Mouse (Mus musculus): Measurements from ENCODE around the gene Chmp5. TPM values are rescaled to one million over a fixed set of nuclear protein-coding genes. Genes with fewer than 3 reads are reported as not detected.
A peak's percentile ranks its signal among the peaks of the same experiment; 100 is the strongest.
"Not testable (repeated sequence)": the region's sequence is repeated elsewhere in the genome, so short reads cannot be mapped to it uniquely, and the experiment has no call there.

Chmp5 gene
- polyA plus RNA-seq, 1 experiment from 2014 or later, result 93.4 TPM

DNA sequence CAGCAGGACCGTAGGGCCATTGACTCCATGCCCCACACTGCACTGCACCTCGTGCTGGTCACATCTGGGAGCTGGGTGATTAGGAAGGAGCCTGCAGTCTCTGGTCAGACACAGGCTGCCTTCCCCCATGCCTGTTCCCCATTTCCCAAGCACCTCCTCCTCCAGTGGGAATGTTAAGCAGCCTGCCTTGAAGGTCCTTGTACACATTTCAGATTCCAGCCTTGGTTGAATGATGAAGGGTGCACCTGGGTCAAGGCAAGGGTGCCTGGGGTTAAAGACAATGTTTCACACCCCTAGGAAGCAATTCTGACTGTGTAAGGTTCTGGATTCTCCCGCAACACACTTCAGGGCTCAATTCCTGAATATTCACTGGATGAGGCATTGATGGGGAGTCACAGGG is 26.9 kb upstream of the Chmp5 start:
- Histone ChIP-seq H3K27me3 (replicated peaks; ENCODE audit: low read depth, poor library complexity, severe bottlenecking) (no peaks in the 10 kb centered on the region), H3K36me3 (replicated peaks) (no peaks in the 10 kb centered on the region), H3K9me3 (no peaks in the 10 kb centered on the region), H3K4me3 (no peak overlapping the region), H3K27ac (replicated peaks) (no peak overlapping the region), H3K4me1 (no peaks in the 10 kb centered on the region)
- no peak for DNase-seq (ENCODE audit: low spot score)
- WGBS, result 71% methylated on average over 3 of the region's 3 CpGs

DNA sequence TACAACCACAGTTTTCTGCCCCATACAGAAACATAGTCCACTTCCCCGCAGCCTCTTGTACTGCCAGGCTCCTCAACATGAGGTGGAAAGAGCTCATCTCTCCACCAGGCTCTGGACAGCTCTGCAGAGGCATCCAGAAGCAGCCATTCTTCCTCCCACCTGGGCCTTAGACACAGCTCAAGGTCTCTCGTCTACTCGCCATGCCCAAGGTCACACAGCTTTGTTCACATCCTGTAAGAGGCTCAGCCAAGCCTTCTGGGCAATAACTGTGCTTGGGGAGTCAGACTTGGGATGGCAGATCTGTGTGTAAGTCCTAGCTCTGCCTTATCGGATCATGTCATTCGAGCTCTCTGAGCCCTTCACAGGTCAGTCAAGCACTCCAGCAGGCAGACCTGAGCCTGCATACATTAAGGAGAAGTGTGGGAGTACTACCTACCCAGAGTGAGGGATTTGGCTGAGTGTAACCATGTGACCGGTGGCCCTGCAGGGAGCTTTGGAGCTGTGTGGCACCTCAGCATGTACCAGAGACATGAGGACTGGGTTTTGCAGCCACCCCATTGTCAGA is 25.0 kb upstream of the Chmp5 start:
- no peak for DNase-seq (ENCODE audit: low spot score)
- no peak overlapping the region for H3K4me3 ChIP-seq
- 83% methylated on average over 6 of the region's 6 CpGs for WGBS
- no peaks in the 10 kb centered on the region for H3K27me3 ChIP-seq (replicated peaks; ENCODE audit: low read depth, poor library complexity, severe bottlenecking)
- H3K9me3 ChIP-seq, result no peaks in the 10 kb centered on the region
- no peaks in the 10 kb centered on the region; the same call in 1 of the 2 replicates for H3K4me1 ChIP-seq
- no peaks in the 10 kb centered on the region for H3K36me3 ChIP-seq (replicated peaks)
- H3K27ac ChIP-seq (replicated peaks), result no peak overlapping the region

DNA sequence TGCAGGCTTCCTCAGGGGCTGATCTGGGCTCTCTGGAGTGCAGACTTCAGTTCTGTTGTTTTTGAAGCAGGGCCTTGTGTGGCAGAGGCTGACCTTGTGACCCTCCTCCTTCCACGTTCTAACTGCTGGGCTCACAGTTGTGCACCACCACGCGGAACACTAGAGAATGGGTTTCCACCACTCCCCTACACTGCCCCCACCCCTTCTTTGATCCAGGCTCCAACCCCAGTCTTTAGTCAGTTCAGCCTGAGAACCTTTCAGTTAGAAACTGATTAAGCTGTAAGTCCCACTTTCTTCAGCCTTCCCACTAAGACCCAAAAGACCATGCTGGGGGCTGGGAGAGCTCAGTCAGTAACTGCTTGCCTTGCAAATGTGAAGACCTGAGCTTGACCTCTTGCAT is 22.6 kb upstream of the Chmp5 start:
- Histone ChIP-seq H3K9me3 (no peaks in the 10 kb centered on the region), H3K36me3 (replicated peaks) (no peaks in the 10 kb centered on the region; the same call in 1 of the 2 replicates), H3K27me3 (replicated peaks; ENCODE audit: low read depth, poor library complexity, severe bottlenecking) (no peaks in the 10 kb centered on the region), H3K4me1 (peaks cover 7% of the 10 kb centered on the region; the same call in 1 of the 2 replicates), H3K4me3 (no peak overlapping the region), H3K27ac (replicated peaks) (no peak overlapping the region)
- no peak for DNase-seq (ENCODE audit: low spot score)
- 53% methylated on average over 3 of the region's 3 CpGs for WGBS

DNA sequence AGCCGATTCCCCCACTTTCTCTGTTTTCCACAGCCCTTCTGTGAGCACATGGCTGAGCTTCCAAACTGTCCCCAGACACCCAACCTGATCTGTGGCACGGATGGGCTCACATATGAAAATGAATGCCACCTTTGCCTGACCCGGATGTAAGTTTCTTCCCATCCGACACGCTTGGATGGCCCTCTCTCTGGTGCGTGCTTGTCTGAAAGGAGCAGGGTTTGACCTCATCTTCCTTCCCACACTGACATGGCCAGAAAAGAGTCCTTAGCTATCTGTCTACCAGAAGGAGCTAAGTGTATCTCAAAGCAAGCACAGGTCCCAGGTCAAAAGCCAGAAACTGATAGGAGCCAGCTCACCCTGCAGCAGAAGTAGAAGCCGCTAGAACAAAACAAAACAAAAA is 19.2 kb upstream of the Chmp5 start:
- Histone ChIP-seq H3K27me3 (replicated peaks; ENCODE audit: low read depth, poor library complexity, severe bottlenecking) (no peaks in the 10 kb centered on the region), H3K9me3 (no peaks in the 10 kb centered on the region), H3K36me3 (replicated peaks) (peaks cover 26% of the 10 kb centered on the region), H3K27ac (replicated peaks) (no peak overlapping the region), H3K4me1 (peaks cover 7% of the 10 kb centered on the region; the same call in 1 of the 2 replicates), H3K4me3 (no peak overlapping the region)
- WGBS, result 82% methylated on average over 7 of the region's 7 CpGs
- no peak for DNase-seq (ENCODE audit: low spot score)

DNA sequence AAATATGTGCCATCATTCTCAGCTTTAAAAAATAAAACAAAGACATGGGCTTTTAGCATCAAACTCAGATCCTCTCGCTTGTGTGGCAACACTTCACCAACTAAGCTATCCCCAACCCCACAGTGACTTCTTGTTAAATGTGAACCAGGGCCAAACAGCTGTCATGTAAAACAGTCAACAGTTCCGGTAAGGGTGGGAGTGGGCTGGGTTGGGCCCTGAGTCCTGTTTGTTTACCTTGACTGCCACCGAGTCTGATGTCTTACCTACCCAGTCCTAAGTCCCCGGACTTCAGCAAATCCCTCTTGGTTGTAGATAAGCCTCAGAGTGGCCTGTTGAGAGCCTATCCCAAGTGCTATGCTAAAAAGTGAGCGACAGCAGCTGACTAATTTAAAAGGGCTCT is 14.5 kb upstream of the Chmp5 start:
- H3K9me3 ChIP-seq, result no peaks in the 10 kb centered on the region

DNA sequence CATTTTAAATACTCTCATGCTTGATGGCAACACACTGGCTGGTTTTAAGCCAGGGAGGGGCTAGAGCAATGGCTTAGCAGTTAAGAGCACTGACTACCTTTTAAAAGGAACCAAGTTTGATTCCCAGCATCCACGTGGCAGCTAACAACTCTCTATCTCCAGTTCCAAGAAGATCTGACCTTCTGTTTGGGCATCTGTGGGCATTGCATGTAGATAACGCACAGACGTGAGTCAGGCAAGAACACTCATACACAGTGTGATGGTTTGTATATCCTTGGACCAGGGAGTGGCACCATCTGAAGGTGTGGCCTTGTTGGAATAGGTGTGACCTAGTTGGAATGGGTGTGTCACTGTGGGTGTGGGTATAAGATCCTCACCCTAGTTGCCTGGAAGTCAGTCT is 13.8 kb upstream of the Chmp5 start:
- WGBS, result 92% methylated on average over 3 of the region's 3 CpGs
- H3K4me1 ChIP-seq; H3K27me3 ChIP-seq (replicated peaks; ENCODE audit: low read depth, poor library complexity, severe bottlenecking); H3K27ac ChIP-seq (replicated peaks); H3K9me3 ChIP-seq; DNase-seq (ENCODE audit: low spot score); H3K4me3 ChIP-seq: not testable (repeated sequence)
- peaks cover 78% of the 10 kb centered on the region for H3K36me3 ChIP-seq (replicated peaks)

More for the DNA sequence above, 14.5 kb upstream of the Chmp5 start:
- no peak overlapping the region for H3K4me3 ChIP-seq
- 90% methylated on average over 5 of the region's 5 CpGs for WGBS
- no peaks in the 10 kb centered on the region for H3K27me3 ChIP-seq (replicated peaks; ENCODE audit: low read depth, poor library complexity, severe bottlenecking)
- H3K27ac ChIP-seq (replicated peaks), result no peak overlapping the region
- peaks cover 3% of the 10 kb centered on the region; the same call in 1 of the 2 replicates for H3K4me1 ChIP-seq
- peaks cover 71% of the 10 kb centered on the region for H3K36me3 ChIP-seq (replicated peaks)
- DNase-seq (ENCODE audit: low spot score), result no peak

DNA sequence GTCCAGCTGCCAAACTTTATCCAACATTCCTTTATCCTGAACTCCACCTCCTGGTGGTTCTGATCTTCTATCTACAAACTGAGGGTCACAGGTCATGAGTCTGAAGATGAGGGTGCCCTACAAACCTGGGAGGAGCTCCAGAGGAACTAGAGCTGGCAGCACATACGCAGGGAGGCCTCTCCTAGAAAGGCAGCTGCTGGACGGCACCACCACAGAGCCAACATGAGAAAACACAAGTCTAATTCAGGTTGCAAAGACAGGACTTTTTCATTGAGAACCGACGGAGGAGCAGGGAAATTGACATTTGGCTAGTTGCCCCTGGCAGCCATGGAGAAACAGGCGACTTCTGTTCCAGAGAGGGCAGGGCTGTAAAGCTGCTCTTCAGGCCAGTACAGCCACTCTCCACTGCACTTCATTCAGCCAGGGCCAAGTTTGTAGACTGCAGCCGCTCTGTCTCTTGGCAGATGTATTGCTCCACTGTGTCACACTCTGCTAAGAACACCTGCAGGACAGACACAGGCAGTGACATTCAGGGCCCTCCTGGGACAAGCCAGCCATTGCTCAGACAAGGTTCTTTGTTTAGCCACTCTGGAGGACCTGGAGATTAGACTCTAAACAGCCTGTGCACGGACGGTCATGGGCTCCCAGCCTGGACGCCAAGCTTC is 11.9 kb upstream of the Chmp5 start:
- Histone ChIP-seq H3K9me3 (peaks cover 12% of the 10 kb centered on the region), H3K4me3 (no peak overlapping the region), H3K27ac (replicated peaks) (no peak overlapping the region), H3K27me3 (replicated peaks; ENCODE audit: low read depth, poor library complexity, severe bottlenecking) (no peaks in the 10 kb centered on the region), H3K4me1 (no peaks in the 10 kb centered on the region), H3K36me3 (replicated peaks) (peaks cover 97% of the 10 kb centered on the region)
- 92% methylated on average over 9 of the region's 9 CpGs for WGBS
- no peak for DNase-seq (ENCODE audit: low spot score)

DNA sequence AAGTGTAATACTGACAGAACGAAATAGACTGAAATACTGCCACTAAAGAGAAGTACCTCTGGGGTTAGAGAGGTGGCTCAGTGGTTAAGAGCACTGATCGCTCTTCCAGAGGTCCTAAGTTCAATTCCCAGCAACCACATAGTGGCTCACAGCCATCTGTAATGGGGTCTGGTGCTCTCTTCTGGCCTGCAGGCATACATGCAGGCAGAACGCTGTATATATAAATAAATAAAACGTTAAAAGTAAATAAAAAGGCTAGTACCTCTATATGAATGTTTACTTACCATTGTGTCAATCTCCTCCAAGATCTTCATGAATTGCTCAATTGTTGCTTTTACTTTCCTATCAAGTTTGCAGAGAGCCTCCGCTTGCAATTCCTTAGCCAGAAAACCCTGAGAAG is 9.4 kb upstream of the Chmp5 start:
- Histone ChIP-seq H3K27ac (replicated peaks) (no peak overlapping the region), H3K36me3 (replicated peaks) (peaks cover 99% of the 10 kb centered on the region), H3K27me3 (replicated peaks; ENCODE audit: low read depth, poor library complexity, severe bottlenecking) (no peaks in the 10 kb centered on the region), H3K4me3 (no peak overlapping the region), H3K9me3 (peaks cover 12% of the 10 kb centered on the region), H3K4me1 (no peaks in the 10 kb centered on the region)
- 94% methylated on average over 5 of the region's 5 CpGs for WGBS
- no peak for DNase-seq (ENCODE audit: low spot score)

DNA sequence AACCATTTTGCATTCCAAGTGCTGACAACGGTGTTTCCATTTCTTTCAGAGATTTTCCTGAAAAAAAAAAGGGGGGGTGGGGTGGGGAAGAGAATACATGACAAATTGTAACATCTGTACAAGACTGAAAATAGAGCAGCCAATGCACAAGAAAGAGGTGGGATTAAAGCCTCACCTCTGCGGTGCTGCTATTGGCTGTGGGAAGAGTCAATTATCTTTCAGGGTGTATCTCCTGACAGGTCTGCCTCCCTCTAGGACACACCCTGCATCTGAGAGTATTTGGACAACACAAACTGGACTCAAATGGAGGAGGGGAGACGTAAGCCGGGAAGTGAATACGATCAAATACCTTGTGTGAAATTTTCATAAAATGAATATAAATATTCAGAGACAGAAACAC is 4.6 kb upstream of the Chmp5 start:
- Histone ChIP-seq H3K9me3 (peaks cover 12% of the 10 kb centered on the region), H3K27ac (replicated peaks) (no peak overlapping the region), H3K27me3 (replicated peaks; ENCODE audit: low read depth, poor library complexity, severe bottlenecking) (no peaks in the 10 kb centered on the region), H3K36me3 (replicated peaks) (peaks cover 77% of the 10 kb centered on the region), H3K4me1 (peaks cover 18% of the 10 kb centered on the region), H3K4me3 (no peak overlapping the region)
- WGBS, result 97% methylated on average over 5 of the region's 5 CpGs
- DNase-seq (ENCODE audit: low spot score), result no peak

DNA sequence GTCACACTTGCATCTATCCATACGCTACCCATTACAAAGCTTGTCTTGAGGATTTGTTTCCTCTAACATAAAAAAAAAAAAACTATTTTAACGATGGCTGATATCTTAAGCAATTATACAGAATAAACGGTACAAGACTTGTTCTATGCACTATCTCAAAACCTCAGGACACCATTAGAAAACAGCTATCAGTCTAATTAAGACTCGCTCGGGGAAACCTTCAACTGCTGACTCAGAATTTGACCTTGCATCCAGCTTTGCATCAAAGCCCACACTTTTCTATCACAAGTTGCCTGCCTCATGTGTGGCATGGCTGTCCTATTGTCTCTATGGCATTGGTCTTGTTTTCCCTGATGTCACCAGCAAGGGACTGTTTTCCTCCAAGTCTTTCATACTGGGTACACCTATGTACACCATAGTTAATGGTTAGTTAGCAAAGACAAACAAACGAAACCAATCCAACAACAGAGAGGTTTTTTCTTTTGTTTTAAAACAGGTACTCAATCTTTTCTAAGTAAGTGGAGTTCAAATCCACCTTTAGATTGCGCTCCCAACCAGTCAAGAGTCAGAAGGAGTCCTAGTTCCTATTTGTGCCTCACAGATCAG is 1.6 kb upstream of the Chmp5 start:
- DNase-seq (ENCODE audit: low spot score), result no peak
- H3K9me3 ChIP-seq, result no peaks in the 10 kb centered on the region
- peaks cover 25% of the 10 kb centered on the region for H3K4me1 ChIP-seq
- no peaks in the 10 kb centered on the region for H3K27me3 ChIP-seq (replicated peaks; ENCODE audit: low read depth, poor library complexity, severe bottlenecking)
- H3K4me3 ChIP-seq, result peak overlapping the region; percentile 91
- WGBS, result 89% methylated on average over 7 of the region's 7 CpGs
- H3K36me3 ChIP-seq (replicated peaks), result peaks cover 64% of the 10 kb centered on the region
- H3K27ac ChIP-seq (replicated peaks), result no peak overlapping the region

DNA sequence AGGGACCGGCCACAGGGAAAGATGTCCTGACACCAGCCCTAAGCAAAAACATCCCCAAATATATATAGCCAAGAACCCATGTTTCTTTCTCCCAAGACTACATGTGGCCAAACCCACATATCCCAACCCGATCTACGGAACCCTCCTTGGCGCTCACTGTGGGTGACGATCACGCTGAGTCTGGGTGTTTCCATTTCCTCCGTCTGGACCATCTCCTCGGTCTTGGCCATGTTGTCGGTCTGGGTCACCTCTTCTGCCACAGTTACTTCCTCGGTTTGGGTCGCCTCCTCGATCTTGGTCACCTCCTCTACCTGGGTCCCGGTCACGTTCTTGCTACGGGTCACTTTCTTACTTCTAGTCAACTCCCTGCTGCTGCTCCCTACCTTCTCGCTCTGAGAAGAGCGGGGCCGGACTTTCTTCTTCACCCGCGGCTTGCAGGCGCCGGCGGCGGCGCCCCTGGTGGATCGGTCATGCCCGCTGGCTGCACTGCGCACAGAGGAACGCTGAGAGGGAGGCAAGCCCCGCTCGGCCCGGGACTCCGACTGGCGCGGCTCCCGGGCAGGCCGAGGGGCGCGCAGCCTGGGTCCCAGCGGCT is 545 bp upstream of the Chmp5 start:
- Histone ChIP-seq H3K4me3 (peak overlapping the region; percentile 91), H3K9me3 (no peaks in the 10 kb centered on the region), H3K27me3 (replicated peaks; ENCODE audit: low read depth, poor library complexity, severe bottlenecking) (no peaks in the 10 kb centered on the region), H3K4me1 (peaks cover 25% of the 10 kb centered on the region), H3K36me3 (replicated peaks) (peaks cover 64% of the 10 kb centered on the region), H3K27ac (replicated peaks) (peak overlapping the region; percentile 93)
- DNase-seq (ENCODE audit: low spot score), result no peak
- WGBS, result under 1% methylated on average over 40 of the region's 40 CpGs

DNA sequence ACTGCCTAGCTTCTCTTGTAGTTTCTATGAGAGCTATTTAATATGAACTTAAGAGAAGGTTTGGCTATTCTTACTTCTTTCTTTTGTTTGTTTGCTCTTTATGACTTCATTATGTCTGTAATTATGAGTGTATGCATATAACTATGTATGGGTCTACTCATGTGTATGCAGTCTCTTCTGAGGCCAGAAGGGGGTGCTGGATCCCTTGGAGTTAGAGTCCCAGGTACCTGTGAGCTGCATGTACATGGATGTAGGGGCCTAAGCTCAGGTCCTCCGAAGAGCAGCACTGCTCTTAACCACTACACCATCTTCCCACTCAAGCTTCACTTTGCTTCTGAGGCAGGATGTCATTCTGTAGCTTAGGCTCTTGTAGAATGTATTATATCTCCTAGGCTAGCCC is 5.3 kb downstream of the Chmp5 start:
- WGBS, result 96% methylated on average over 1 of the region's 1 CpGs
- Histone ChIP-seq H3K9me3 (no peaks in the 10 kb centered on the region), H3K27me3 (replicated peaks; ENCODE audit: low read depth, poor library complexity, severe bottlenecking) (no peaks in the 10 kb centered on the region), H3K4me1 (peaks cover 8% of the 10 kb centered on the region), H3K36me3 (replicated peaks) (peaks cover 86% of the 10 kb centered on the region), H3K4me3 (no peak overlapping the region), H3K27ac (replicated peaks) (no peak overlapping the region)
- DNase-seq (ENCODE audit: low spot score), result no peak

DNA sequence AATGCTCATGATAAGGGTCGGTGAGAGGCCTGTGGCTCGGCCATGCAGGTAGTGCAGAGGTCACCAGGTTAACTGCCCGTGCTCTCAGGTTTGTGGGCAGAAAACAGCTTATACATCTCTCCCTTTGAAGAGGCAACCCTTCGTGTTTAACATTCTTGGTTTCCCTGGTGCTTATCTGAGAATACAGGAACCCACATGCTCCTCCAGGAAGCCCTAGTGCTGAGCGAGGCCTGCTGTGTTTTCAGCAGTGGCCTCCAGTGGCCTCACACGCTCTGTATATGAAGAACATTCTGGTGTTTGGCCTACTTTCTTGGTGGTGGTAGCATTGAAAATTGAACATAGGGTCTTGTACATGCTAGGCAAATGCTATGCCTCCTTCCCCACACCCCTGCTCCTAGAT is 7.7 kb downstream of the Chmp5 start:
- peaks cover 99% of the 10 kb centered on the region for H3K36me3 ChIP-seq (replicated peaks)
- no peak for DNase-seq (ENCODE audit: low spot score)
- H3K9me3 ChIP-seq, result no peaks in the 10 kb centered on the region
- H3K4me1 ChIP-seq, result no peaks in the 10 kb centered on the region
- H3K4me3 ChIP-seq, result no peak overlapping the region
- WGBS, result 88% methylated on average over 6 of the region's 6 CpGs
- H3K27me3 ChIP-seq (replicated peaks; ENCODE audit: low read depth, poor library complexity, severe bottlenecking), result no peaks in the 10 kb centered on the region
- H3K27ac ChIP-seq (replicated peaks), result no peak overlapping the region
